Mouse (Mus musculus) heart, embryonic 11.5 days (tissue): ENCODE data around the gene Usp8. TPM values are rescaled to one million over a fixed set of nuclear protein-coding genes. Genes with fewer than 3 reads are reported as not detected.

Experiments
- ATAC-seq: fragments of 200-750 bp; cut with Nextera tagmentation; replicated peaks from 2 replicates; pipeline ENCODE4 v1.8.0; 2017; ENCODE audit warnings: moderate library complexity; ENCODE audit not compliant: insufficient number of reproducible peaks, low FRiP score, low TSS enrichment
- H3K27ac ChIP-seq: fragments of 300-500 bp; sonication (generic); 2 replicates; pipeline ENCODE4 v1.5.1; 2014; ENCODE audit warnings: mild to moderate bottlenecking, low read depth, low read length
- H3K27me3 ChIP-seq: fragments of 300-500 bp; sonication (generic); 2 replicates; pipeline ENCODE4 v1.6.1; 2014; ENCODE audit warnings: mild to moderate bottlenecking, low read length, mixed read lengths; ENCODE audit not compliant: control insufficient read depth, insufficient read depth
- H3K36me3 ChIP-seq: fragments of 300-500 bp; sonication (generic); 2 replicates; pipeline ENCODE4 v1.6.1; 2014; ENCODE audit warnings: mild to moderate bottlenecking, low read length, moderate library complexity, mixed read lengths; ENCODE audit not compliant: control insufficient read depth, insufficient read depth
- H3K4me1 ChIP-seq: fragments of 300-500 bp; sonication (generic); 2 replicates; pipeline ENCODE4 v1.6.1; 2014; ENCODE audit warnings: low read length; ENCODE audit not compliant: control insufficient read depth, insufficient read depth
- H3K4me2 ChIP-seq: fragments of 300-500 bp; sonication (generic); 2 replicates; pipeline ENCODE4 v1.6.1; 2014; ENCODE audit warnings: mild to moderate bottlenecking, moderate library complexity
- H3K4me3 ChIP-seq: fragments of 300-500 bp; sonication (generic); 2 replicates; pipeline ENCODE4 v1.5.1; 2014; ENCODE audit warnings: low read depth, low read length
- H3K9ac ChIP-seq: fragments of 300-500 bp; sonication (generic); 2 replicates; pipeline ENCODE4 v1.6.1; 2014; ENCODE audit warnings: mild to moderate bottlenecking, low read depth, low read length, moderate library complexity
- H3K9me3 ChIP-seq: fragments of 300-500 bp; sonication (generic); replicated peaks from 2 replicates; pipeline ENCODE4 v1.6.1; 2016; ENCODE audit warnings: low read length; ENCODE audit not compliant: control insufficient read depth
- WGBS: fragments of 180-500 bp; shearing (Covaris S2); extraction: QIAGEN DNeasy Blood & Tissue Kit; methylation state at CpG from one replicate; pipeline ENCODE4 v1.1.7; 2014; ENCODE audit not compliant: insufficient replicate concordance; 5-methylcytosine and 5-hydroxymethylcytosine counted together
- polyA plus RNA-seq: library from polyadenylated mRNA; unstranded; fragments of >200 nt; fragmentation: Nextera tagmentation; extraction: Ambion mirVana; gene quantifications from 2 replicates; pipeline ENCODE4 v1.2.1, GENCODE M21; 2014

The Usp8 gene
- polyA plus RNA-seq, 1 experiment from 2014 or later = 34.3 TPM

DNA sequence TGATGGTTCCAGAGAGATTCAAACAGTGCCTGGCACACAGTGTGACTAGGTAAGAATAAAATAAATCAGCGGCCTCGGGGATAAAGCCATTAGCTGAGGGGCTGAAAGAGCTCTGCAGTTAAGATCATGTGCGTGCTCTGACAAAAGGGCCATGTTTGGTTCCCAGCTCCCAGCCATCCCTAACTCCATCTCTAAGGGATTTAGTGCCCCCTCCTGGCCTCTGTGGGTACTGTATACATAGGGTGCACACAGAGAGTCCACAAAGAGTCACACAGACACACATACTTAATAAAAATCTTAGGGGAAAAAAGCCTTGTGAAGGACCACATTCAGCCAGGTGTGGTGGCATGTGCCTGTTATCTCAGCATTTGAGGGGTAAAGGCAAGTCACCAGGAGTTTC is 60.5 kb downstream of the Usp8 start:
- Histone ChIP-seq H3K4me2 (no peak overlapping the region), H3K27ac (no peak overlapping the region), H3K36me3 (no peaks in the 10 kb centered on the region), H3K9me3 (no peaks in the 10 kb centered on the region), H3K27me3 (no peaks in the 10 kb centered on the region), H3K4me3 (no peak overlapping the region), H3K9ac (no peak overlapping the region), H3K4me1 (peaks cover 3% of the 10 kb centered on the region; the same call in 1 of the 2 replicates)
- WGBS = 92% methylated on average over 3 of the region's 3 CpGs
- no peak for ATAC-seq

DNA sequence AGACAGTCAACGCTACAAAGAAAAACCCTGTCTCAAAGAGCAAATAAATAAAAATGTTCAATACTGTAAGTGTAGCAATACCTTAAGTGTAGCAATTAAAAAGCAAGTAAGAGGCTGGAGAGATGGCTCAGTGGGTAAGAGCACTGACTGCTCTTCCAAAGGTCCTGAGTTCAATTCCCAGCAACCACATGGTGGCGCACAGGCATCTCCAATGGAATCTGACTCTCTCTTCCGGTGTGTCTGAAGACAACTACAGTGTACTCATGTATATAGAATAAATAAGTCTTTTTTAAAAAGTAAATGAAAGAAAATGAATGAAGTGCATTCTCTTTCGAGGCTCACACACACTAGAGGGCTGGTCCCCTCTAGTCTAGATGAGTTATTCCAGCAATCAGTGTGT is 61.1 kb downstream of the Usp8 start:
- no peaks in the 10 kb centered on the region for H3K9me3 ChIP-seq

GRCm38 (mm10) chr2:126769431-126770181 is 62.5 kb downstream of the Usp8 start:
- ATAC-seq = no peak

More for the DNA sequence above, 61.1 kb downstream of the Usp8 start:
- Histone ChIP-seq H3K27me3 (no peaks in the 10 kb centered on the region), H3K36me3 (no peaks in the 10 kb centered on the region), H3K27ac (no peak overlapping the region), H3K4me2 (no peak overlapping the region), H3K4me1 (peaks cover 3% of the 10 kb centered on the region; the same call in 1 of the 2 replicates), H3K4me3 (no peak overlapping the region), H3K9ac (no peak overlapping the region)
- no peak for ATAC-seq
- WGBS = 60% methylated on average over 4 of the region's 4 CpGs

DNA sequence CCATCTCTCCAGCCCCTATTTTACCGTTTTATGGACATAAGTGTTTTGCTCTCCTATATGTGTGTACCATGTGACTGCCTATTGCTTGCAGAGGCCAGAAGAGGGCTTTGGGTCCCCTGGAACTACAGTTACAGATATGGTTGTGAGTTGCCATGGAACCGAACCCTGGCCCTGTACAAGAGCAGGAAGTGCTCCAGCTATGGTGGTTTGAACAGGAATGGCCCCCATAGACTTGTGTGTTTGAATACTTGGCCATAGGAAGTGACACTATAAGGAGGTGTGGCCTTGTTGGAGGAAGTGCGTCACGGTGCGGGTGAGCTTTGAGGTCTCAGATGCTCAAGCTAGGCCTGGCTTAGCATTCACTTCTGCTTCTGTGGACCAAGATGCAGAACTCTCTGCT is 65.1 kb downstream of the Usp8 start:
- 87% methylated on average over 5 of the region's 5 CpGs for WGBS
- ATAC-seq = no peak
- Histone ChIP-seq H3K9me3 (no peaks in the 10 kb centered on the region), H3K4me3 (no peak overlapping the region), H3K4me1 (no peaks in the 10 kb centered on the region), H3K9ac (no peak overlapping the region), H3K27me3 (no peaks in the 10 kb centered on the region), H3K4me2 (no peak overlapping the region), H3K27ac (no peak overlapping the region), H3K36me3 (no peaks in the 10 kb centered on the region)

More at GRCm38 (mm10) chr2:126769431-126770181, 62.5 kb downstream of the Usp8 start:
- H3K27me3 ChIP-seq = no peaks in the 10 kb centered on the region
- no peaks in the 10 kb centered on the region for H3K9me3 ChIP-seq
- no peak overlapping the region for H3K4me2 ChIP-seq
- no peak overlapping the region for H3K9ac ChIP-seq
- WGBS = 66% methylated on average over 19 of the region's 19 CpGs
- H3K36me3 ChIP-seq = no peaks in the 10 kb centered on the region
- peaks cover 3% of the 10 kb centered on the region; the same call in 1 of the 2 replicates for H3K4me1 ChIP-seq
- H3K27ac ChIP-seq = no peak overlapping the region
- H3K4me3 ChIP-seq = no peak overlapping the region

- H3K4me3 ChIP-seq = no peak overlapping the region
- 72% methylated on average over 4 of the region's 4 CpGs for whole genome bisulfite sequencing
- no peak for ATAC-seq
Observed at GRCm38 (mm10) chr2:126775951-126776350, 68.8 kb downstream of the Usp8 start.

DNA sequence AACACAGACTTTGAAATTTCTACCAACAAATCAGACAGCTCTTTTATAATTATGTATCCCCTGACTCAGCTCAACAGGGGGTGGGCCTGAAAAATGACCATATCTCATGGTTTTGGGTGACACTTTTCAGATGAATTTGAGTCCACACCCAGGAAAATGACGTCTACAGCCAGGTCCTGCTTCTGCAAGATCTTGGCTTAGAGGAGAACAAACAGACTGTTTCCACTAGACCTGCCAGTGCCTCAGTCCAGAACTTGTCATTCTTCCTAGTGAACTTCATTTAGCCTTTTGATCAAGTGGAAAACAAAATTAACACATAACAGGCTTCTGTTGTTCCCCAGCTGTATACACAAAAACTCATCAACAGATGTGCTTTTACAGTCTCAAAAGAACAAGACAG is 69.3 kb downstream of the Usp8 start:
- Histone ChIP-seq H3K9me3 (no peaks in the 10 kb centered on the region), H3K36me3 (no peaks in the 10 kb centered on the region), H3K27me3 (no peaks in the 10 kb centered on the region), H3K4me3 (no peak overlapping the region), H3K4me2 (no peak overlapping the region), H3K27ac (no peak overlapping the region), H3K4me1 (no peaks in the 10 kb centered on the region), H3K9ac (no peak overlapping the region)
- ATAC-seq = no peak
- WGBS = 57% methylated on average over 1 of the region's 1 CpGs

More at GRCm38 (mm10) chr2:126775951-126776350, 68.8 kb downstream of the Usp8 start:
- Histone ChIP-seq H3K36me3 (no peaks in the 10 kb centered on the region), H3K4me2 (no peak overlapping the region), H3K27me3 (no peaks in the 10 kb centered on the region), H3K4me1 (no peaks in the 10 kb centered on the region), H3K27ac (no peak overlapping the region), H3K9me3 (no peaks in the 10 kb centered on the region), H3K9ac (no peak overlapping the region)

DNA sequence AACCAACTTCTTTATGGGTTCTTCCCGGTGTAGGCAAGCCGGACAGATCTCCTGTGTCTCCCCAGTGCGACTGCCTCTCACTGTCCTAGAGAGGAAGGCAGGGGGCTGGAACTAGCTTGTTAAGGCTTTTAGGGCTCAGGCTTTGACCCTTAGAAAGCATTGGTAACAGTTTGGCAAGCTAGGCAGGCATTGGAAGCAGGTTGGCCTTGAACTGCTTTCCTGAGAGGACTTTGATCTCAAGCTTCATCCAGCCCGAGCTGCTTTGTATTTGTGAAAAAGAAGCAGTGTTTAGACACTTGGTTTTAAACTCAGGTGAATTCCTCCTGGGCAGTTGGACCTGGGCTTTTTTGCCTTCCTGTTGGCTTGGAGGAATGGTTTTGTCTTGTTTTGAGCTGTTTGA is 71.7 kb downstream of the Usp8 start:
- H3K4me3 ChIP-seq = no peak overlapping the region
- no peaks in the 10 kb centered on the region for H3K27me3 ChIP-seq
- no peak overlapping the region for H3K9ac ChIP-seq
- H3K9me3 ChIP-seq = no peaks in the 10 kb centered on the region
- no peak for ATAC-seq
- no peaks in the 10 kb centered on the region for H3K4me1 ChIP-seq
- 73% methylated on average over 4 of the region's 4 CpGs for WGBS
- H3K4me2 ChIP-seq = no peak overlapping the region
- no peaks in the 10 kb centered on the region for H3K36me3 ChIP-seq
- no peak overlapping the region for H3K27ac ChIP-seq

GRCm38 (mm10) chr2:126780286-126780685 is 73.2 kb downstream of the Usp8 start:
- H3K9ac ChIP-seq = no peak overlapping the region
- H3K27me3 ChIP-seq = no peaks in the 10 kb centered on the region
- H3K4me1 ChIP-seq = no peaks in the 10 kb centered on the region
- no peak for ATAC-seq
- no peaks in the 10 kb centered on the region for H3K36me3 ChIP-seq
- H3K4me2 ChIP-seq = no peak overlapping the region
- H3K9me3 ChIP-seq = no peaks in the 10 kb centered on the region
- H3K27ac ChIP-seq = no peak overlapping the region
- no peak overlapping the region for H3K4me3 ChIP-seq
- 86% methylated on average over 10 of the region's 10 CpGs for WGBS

DNA sequence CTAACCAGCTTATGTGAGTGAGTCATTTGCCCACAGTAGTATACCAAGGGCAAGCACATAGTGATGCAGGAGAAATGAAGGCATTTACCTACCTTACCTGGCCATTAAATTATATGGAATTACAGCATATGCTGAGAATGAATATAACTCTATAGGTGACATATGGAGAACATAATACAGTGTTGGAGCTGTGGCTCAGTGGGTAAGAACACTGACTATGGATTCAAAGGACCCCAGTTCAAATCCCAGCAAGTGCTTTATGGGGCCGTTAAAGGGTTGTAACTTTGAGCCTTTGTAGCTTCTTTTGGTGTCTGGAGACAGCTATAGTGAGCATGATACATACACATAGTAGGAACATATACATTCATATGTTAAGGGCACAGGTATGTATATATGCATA is 74.3 kb downstream of the Usp8 start:
- no peaks in the 10 kb centered on the region for H3K36me3 ChIP-seq
- no peak overlapping the region for H3K9ac ChIP-seq
- H3K27ac ChIP-seq = no peak overlapping the region
- no peaks in the 10 kb centered on the region for H3K27me3 ChIP-seq
- no peaks in the 10 kb centered on the region for H3K9me3 ChIP-seq
- H3K4me3 ChIP-seq = no peak overlapping the region
- ATAC-seq = no peak
- no peak overlapping the region for H3K4me2 ChIP-seq
- no peaks in the 10 kb centered on the region for H3K4me1 ChIP-seq
- 81% methylated on average over 1 of the region's 1 CpGs for WGBS
